18 mouse cellular contexts compared by ENCODE assay signal in the genomic region with DNA sequence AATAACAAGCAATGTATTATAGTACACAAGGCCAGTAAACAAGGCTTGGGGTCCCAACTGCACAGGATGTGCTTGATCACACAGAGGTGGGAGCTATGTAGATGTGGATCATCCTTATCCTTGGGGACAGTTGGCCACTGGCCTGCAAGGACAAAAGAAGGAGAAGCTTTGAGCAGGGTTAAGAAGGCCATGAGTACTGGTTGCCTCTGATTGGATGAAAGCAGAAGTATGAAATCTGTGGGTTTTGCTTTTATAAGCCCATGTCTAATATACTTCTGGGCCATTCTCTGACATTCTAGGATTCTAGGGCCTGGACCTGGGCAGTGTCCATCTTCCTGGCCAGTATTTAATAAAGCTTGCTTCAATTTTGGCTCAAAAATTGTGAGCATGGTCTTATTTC.
"Had no signal": no experiment of that assay in that cellular context is flagged by ENCODE, and none has a peak within 500 bp of the region (broad histone marks: within the 10 kb centered on the region; RNA-seq: fewer than 3 reads in every experiment).

No protein-coding gene starts in this region.

- H3K9ac ChIP-seq: liver, embryonic 14.5 days; lung, embryonic 15.5 days; stomach, embryonic 15.5 days had no signal

- H3K9me3 ChIP-seq: lung, embryonic 15.5 days; stomach, embryonic 15.5 days had no signal

- H3K4me2 ChIP-seq: liver, embryonic 11.5 days; lung, embryonic 15.5 days; midbrain, embryonic 11.5 days; stomach, embryonic 15.5 days had no signal

- H3K27ac ChIP-seq: layer of hippocampus, adult 2 months; liver, embryonic 14.5 days; lung, embryonic 15.5 days; stomach, embryonic 15.5 days had no signal

- H3K36me3 ChIP-seq: lung, embryonic 15.5 days; stomach, embryonic 15.5 days had no signal

- ATAC-seq: intestine, embryonic 16.5 days had no signal

- DNase-seq: kidney, adult 18-20 months; kidney, adult 9 months; kidney, postnatal 14 days; layer of hippocampus, adult 9-11 months; lung, adult 18-20 months; lung, postnatal 10 days; midbrain, embryonic 14.5 days; right cerebral cortex, adult 18-20 months; right cerebral cortex, postnatal 25 days; thymus, postnatal 25 days had no signal

- H3K27me3 ChIP-seq: lung, embryonic 15.5 days; stomach, embryonic 15.5 days had no signal

- H3K4me3 ChIP-seq: layer of hippocampus, adult 2 months; lung, embryonic 15.5 days; stomach, embryonic 15.5 days had no signal

- H3K4me1 ChIP-seq: lung, embryonic 15.5 days; megakaryocyte, embryonic 14.5 days; stomach, embryonic 15.5 days had no signal
